Mouse (Mus musculus) kidney, postnatal 0 days (tissue): Measurements from ENCODE around the gene Gm815. TPM values are rescaled to one million over a fixed set of nuclear protein-coding genes. Genes with fewer than 3 reads are reported as not detected.

Source experiments
- ATAC-seq: fragments of 200-750 bp; cut with Nextera tagmentation; replicated peaks from 2 replicates; pipeline ENCODE4 v1.8.0; 2017; ENCODE audit warnings: low read depth, moderate number of reproducible peaks, moderate TSS enrichment, moderate library complexity; ENCODE audit not compliant: low FRiP score
- DNase-seq: peaks from one replicate; pipeline ENCODE4 v3.0.0-alpha.2; 2016; ENCODE audit warnings: low spot score
- H3K27ac ChIP-seq: fragments of 300-500 bp; sonication (generic); 2 replicates; pipeline ENCODE4 v1.5.1; 2014; ENCODE audit warnings: mild to moderate bottlenecking
- H3K27me3 ChIP-seq: fragments of 300-500 bp; sonication (generic); 2 replicates; pipeline ENCODE4 v1.6.1; 2014; ENCODE audit warnings: low read length, mixed read lengths; ENCODE audit not compliant: insufficient read depth
- H3K36me3 ChIP-seq: fragments of 300-500 bp; sonication (generic); 2 replicates; pipeline ENCODE4 v1.6.1; 2014; ENCODE audit warnings: low read length, mixed read lengths; ENCODE audit not compliant: insufficient read depth
- H3K4me1 ChIP-seq: fragments of 300-500 bp; sonication (generic); replicated peaks from 2 replicates; pipeline ENCODE4 v1.6.1; 2014; ENCODE audit warnings: antibody characterized with exemption, low read length, mixed read lengths; ENCODE audit not compliant: insufficient read depth
- H3K4me2 ChIP-seq: fragments of 300-500 bp; sonication (generic); 2 replicates; pipeline ENCODE4 v1.6.1; 2014; ENCODE audit warnings: mild to moderate bottlenecking, low read length, moderate library complexity, mixed read lengths
- H3K4me3 ChIP-seq: fragments of 300-500 bp; sonication (generic); replicated peaks from 2 replicates; pipeline ENCODE4 v1.5.1; 2014; ENCODE audit warnings: low read depth, low read length
- H3K9ac ChIP-seq: fragments of 300-500 bp; sonication (generic); 2 replicates; pipeline ENCODE4 v1.6.1; 2014; ENCODE audit warnings: low read depth, low read length
- H3K9me3 ChIP-seq: fragments of 300-500 bp; sonication (generic); replicated peaks from 2 replicates; pipeline ENCODE4 v1.6.1; 2016; ENCODE audit warnings: low read length, inconsistent platforms, mixed read lengths
- CTCF ChIP-seq: IDR thresholded peaks from 2 replicates; pipeline ENCODE4 v1.5.1; 2016; ENCODE audit warnings: antibody characterized with exemption, low read depth, mild to moderate bottlenecking, moderate library complexity
- WGBS: fragments of 180-500 bp; shearing (Covaris S2); extraction: QIAGEN DNeasy Blood & Tissue Kit; methylation state at CpG from one replicate; pipeline ENCODE4 v1.1.7; 2014; 5-methylcytosine and 5-hydroxymethylcytosine counted together
- polyA plus RNA-seq: library from polyadenylated mRNA; unstranded; fragments of >200 nt; fragmentation: Nextera tagmentation; extraction: Ambion mirVana; gene quantifications from 2 replicates; pipeline ENCODE4 v1.2.1, GENCODE M21; 2015

The Gm815 gene
- 0.18 and 0.29 TPM in 2 replicates for polyA plus RNA-seq

DNA sequence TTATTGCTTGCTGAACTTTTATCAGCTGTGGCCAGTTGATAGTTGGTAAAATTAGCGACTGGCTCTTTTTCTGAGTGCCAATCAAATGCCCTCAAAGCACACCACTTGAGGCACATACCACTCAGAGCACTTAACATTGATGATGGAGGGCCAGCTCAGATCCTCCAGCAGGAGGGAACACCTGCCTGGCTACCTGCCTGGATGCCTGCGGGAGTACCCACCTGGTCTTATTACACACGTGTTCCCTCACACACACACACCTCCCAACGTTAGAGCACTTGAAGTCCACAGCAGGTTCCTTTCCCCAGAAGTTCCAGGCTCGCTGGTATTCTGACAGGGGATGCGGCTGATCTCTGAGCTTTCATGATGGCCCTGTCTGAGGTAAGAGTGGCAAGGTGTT, at the start of gene Gm815:
TSS of gene Gm815 (plus strand) at position 266 of the 400 bp plus-strand sequence.
- DNase-seq: no peak
- no peak for TF ChIP-seq CTCF
- H3K4me3 ChIP-seq: no peak within 1 kb of the TSS
- H3K27me3 ChIP-seq: no peaks in the 10 kb centered on the region
- no peak within 1 kb of the TSS for H3K27ac ChIP-seq
- H3K9ac ChIP-seq: no peak within 1 kb of the TSS
- ATAC-seq: no peak
- no peak within 1 kb of the TSS for H3K4me2 ChIP-seq
- H3K4me1 ChIP-seq: no peaks in the 10 kb centered on the region; the same call in 1 of the 2 replicates
- 81% methylated on average over 6 of the region's 6 CpGs for WGBS
- H3K36me3 ChIP-seq: no peaks in the 10 kb centered on the region
- no peaks in the 10 kb centered on the region for H3K9me3 ChIP-seq

DNA sequence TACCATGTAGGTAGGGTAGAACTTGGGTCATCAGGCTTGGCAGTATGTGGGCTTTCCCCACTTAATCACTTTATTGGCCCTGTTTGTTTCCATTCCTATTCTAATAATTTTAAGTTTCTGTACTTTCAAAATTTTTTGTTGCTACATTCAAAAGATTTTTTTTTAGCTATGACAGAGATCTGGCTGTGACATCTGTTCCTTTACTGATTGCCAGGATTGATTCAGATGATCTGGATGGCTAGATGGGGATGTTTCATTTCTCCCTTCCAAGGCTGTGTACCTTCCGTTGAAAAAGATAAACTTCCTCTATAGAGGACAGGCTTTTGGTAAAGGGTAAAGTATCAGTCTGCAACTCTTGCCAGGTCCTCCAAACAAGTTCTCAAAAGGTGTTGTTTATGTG, 48.1 kb upstream of the Gm815 start:
- Histone ChIP-seq H3K27ac (no peak overlapping the region), H3K4me3 (no peak overlapping the region), H3K4me1 (no peaks in the 10 kb centered on the region), H3K9me3 (no peaks in the 10 kb centered on the region), H3K9ac (no peak overlapping the region), H3K36me3 (no peaks in the 10 kb centered on the region), H3K27me3 (no peaks in the 10 kb centered on the region), H3K4me2 (no peak overlapping the region)
- 57% methylated on average over 1 of the region's 1 CpGs for WGBS
- ATAC-seq (no peak), DNase-seq (no peak)
- TF ChIP-seq CTCF: no peak

DNA sequence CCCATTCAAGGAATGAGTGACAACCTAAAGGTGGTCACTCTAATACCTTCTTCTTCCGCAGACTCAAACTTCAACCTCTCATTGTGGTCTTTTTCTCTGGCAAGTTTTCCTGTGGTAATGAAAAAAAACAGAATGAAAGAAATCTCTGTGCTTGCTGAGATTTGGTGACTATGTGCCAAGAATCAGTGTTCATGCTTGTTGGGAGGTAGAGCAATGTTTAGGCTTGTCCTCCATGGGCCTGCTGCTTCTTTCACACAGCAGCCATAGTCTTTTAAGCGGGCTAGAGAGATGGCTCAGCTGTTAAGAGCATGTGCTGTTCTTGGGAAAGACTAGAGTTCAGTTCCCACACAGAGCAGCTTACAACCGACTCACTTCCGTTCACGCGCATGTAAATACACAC, 41.8 kb upstream of the Gm815 start:
- ATAC-seq (no peak), DNase-seq (no peak)
- Histone ChIP-seq H3K36me3 (no peaks in the 10 kb centered on the region), H3K9me3 (no peaks in the 10 kb centered on the region), H3K4me1 (no peaks in the 10 kb centered on the region), H3K4me3 (no peak overlapping the region), H3K27me3 (no peaks in the 10 kb centered on the region), H3K4me2 (no peak overlapping the region), H3K9ac (no peak overlapping the region), H3K27ac (no peak overlapping the region)
- 89% methylated on average over 6 of the region's 6 CpGs for WGBS
- no peak for TF ChIP-seq CTCF

DNA sequence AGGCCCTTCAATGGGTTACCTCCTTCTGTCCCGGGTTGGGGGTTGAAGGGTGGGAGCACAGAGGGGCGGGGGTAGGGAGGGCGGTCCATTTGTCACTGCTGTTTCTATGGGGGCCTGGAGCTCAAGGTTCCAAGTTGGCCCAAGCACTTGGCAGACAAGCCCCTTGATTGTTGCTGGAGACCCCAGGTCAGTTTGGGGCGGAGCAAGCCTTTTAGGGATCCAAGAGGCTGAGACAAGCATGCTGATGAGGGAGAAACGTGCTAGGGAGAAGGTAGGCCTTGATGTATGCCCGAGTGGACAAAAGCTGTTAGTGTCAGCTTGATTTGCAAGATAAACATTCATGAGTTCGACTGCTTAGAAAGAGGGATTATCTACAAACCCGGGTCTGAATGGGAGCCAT, 40.9 kb upstream of the Gm815 start:
- no peaks in the 10 kb centered on the region for H3K4me1 ChIP-seq
- DNase-seq: no peak
- no peak for TF ChIP-seq CTCF
- H3K4me2 ChIP-seq: peak overlapping the region; percentile 57
- no peaks in the 10 kb centered on the region for H3K27me3 ChIP-seq
- H3K9ac ChIP-seq: no peak overlapping the region
- WGBS: 14% methylated on average over 8 of the region's 8 CpGs
- ATAC-seq: 0 out of 2 replicates have a peak, but pooled peaks have one; percentile 18
- peak overlapping the region; percentile 86; the same call in 1 of the 2 replicates for H3K27ac ChIP-seq
- no peaks in the 10 kb centered on the region for H3K36me3 ChIP-seq
- peak overlapping the region; percentile 51; the same call in 1 of the 2 replicates for H3K4me3 ChIP-seq
- no peaks in the 10 kb centered on the region for H3K9me3 ChIP-seq

DNA sequence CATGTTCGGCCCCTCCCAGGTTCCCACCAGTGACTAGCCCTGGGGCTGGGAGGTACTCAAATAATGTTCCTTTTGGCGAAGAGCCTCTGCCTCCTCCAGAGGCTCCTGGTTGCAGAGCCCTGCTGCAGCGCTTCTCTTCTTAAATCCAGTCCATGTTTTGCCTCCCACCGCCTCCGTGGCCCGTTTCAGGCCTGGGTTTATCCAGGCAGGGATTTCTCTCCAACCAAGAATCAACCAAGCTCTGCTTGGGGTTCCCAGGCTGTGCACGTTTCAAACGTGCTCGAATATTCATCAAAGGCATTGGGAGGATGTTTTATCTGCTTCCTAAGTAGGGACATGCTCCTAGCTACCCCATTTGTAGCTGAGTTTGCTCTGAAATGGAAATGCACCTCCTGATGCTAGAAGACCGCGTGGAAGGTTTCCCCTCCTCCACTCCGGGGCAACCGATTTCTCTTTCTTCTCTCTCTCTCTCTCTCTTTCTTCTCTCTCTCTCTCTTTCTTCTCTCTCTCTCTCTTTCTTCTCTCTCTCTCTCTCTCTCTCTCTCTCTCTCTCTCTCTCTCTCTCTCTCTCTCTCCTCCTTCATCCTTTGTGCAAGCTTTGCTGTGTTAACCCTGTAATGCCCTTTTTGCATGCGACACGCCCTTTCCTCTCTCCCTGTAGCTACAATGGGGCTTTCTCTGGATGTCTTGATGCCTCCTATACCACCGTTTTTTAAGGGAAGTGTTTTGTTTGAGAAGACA, 40.2 kb upstream of the Gm815 start:
- DNase-seq (peak; percentile 95), ATAC-seq (peak; percentile 78)
- H3K27ac ChIP-seq: peak overlapping the region; percentile 86
- peak overlapping the region; percentile 57 for H3K4me2 ChIP-seq
- under 1% methylated on average over 16 of the region's 16 CpGs for WGBS
- TF ChIP-seq CTCF: 0 out of 2 replicates have a peak, but pooled peaks have one; percentile 2
- no peaks in the 10 kb centered on the region for H3K36me3 ChIP-seq
- H3K27me3 ChIP-seq: no peaks in the 10 kb centered on the region
- no peaks in the 10 kb centered on the region for H3K9me3 ChIP-seq
- H3K4me1 ChIP-seq: no peaks in the 10 kb centered on the region
- peak overlapping the region; percentile 52 for H3K9ac ChIP-seq
- peak overlapping the region; percentile 51 for H3K4me3 ChIP-seq

DNA sequence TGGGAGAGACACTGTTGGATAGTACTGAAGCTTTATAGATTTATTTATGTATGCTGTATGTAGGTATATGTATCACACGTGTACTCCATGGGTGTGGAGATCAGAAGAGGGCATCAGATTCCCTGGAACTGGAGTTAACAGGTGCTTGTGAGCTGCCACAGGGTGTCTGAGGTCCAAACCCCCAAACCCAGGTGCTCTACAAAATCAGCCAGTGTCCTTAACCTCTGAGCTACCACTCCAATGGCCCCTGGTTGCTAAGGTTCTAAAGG, 39.7 kb upstream of the Gm815 start:
- H3K4me1 ChIP-seq: no peaks in the 10 kb centered on the region
- no peaks in the 10 kb centered on the region for H3K27me3 ChIP-seq
- peak overlapping the region; percentile 57 for H3K4me2 ChIP-seq
- ATAC-seq (peak; percentile 23; the same call in 1 of the 2 replicates), DNase-seq (no peak)
- no peaks in the 10 kb centered on the region for H3K9me3 ChIP-seq
- 4% methylated on average over 1 of the region's 1 CpGs for WGBS
- H3K9ac ChIP-seq: peak overlapping the region; percentile 52
- H3K36me3 ChIP-seq: no peaks in the 10 kb centered on the region
- peak overlapping the region; percentile 86 for H3K27ac ChIP-seq
- H3K4me3 ChIP-seq: peak overlapping the region; percentile 51
- TF ChIP-seq CTCF: no peak
